Mouse (Mus musculus): ENCODE results near the gene Mycbpap. TPM values are rescaled to one million over a fixed set of nuclear protein-coding genes. Genes with fewer than 3 reads are reported as not detected.

The Mycbpap gene
- polyA plus RNA-seq, 1 experiment from 2014 or later: 1.4 TPM

- Histone ChIP-seq H3K4me1 (replicated peaks; ENCODE audit: control insufficient read depth, insufficient read depth) (0 out of 2 replicates have a peak, but pooled peaks cover 3% of the 10 kb centered on the region), H3K4me3 (ENCODE audit: low read depth, low read length) (peak within 1 kb of the TSS; percentile 23), H3K9ac (ENCODE audit: low read length) (peak within 1 kb of the TSS; percentile 43), H3K4me2 (replicated peaks; ENCODE audit: low read depth) (peak within 1 kb of the TSS; percentile 52), H3K27me3 (ENCODE audit: control insufficient read depth, insufficient read depth, low read length) (no peaks in the 10 kb centered on the region), H3K27ac (replicated peaks) (peak within 1 kb of the TSS; percentile 88), H3K36me3 (ENCODE audit: control insufficient read depth, insufficient read depth, low read length) (no peaks in the 10 kb centered on the region), H3K9me3 (ENCODE audit: control insufficient read depth, low read length) (no peaks in the 10 kb centered on the region)
- ATAC-seq (ENCODE audit: low FRiP score, low TSS enrichment) (peak; percentile 75), DNase-seq (ENCODE audit: low spot score) (peak; percentile 91)
- TF ChIP-seq CTCF (IDR thresholded peaks at IDR 0.05; ENCODE audit: low read depth) (peak; percentile 56), EP300 (optimal IDR thresholded peaks at IDR 0.05) (no peak)
- 12% methylated on average over 35 of the region's 35 CpGs for WGBS
Measured at GRCm38 (mm10) chr11:94564437-94565150, 43.1 kb upstream of the Mycbpap start, which contains the start of gene Chad. Gene Chad (plus strand): TSS chr11:94565047.

GRCm38 (mm10) chr11:94563821-94564220 is 42.3 kb upstream of the Mycbpap start:
- ATAC-seq (ENCODE audit: low FRiP score, low TSS enrichment) (peak; percentile 28), DNase-seq (ENCODE audit: low spot score) (peak; percentile 46)
- WGBS: 53% methylated on average over 5 of the region's 5 CpGs
- peak overlapping the region; percentile 84 for H3K27ac ChIP-seq (replicated peaks)
- H3K4me1 ChIP-seq (replicated peaks; ENCODE audit: control insufficient read depth, insufficient read depth): 0 out of 2 replicates have a peak, but pooled peaks cover 3% of the 10 kb centered on the region
- no peaks in the 10 kb centered on the region for H3K9me3 ChIP-seq (ENCODE audit: control insufficient read depth, low read length)
- H3K4me2 ChIP-seq (replicated peaks; ENCODE audit: low read depth): peak overlapping the region; percentile 52; the same call in 1 of the 2 replicates
- H3K36me3 ChIP-seq (ENCODE audit: control insufficient read depth, insufficient read depth, low read length): no peaks in the 10 kb centered on the region
- no peak for TF ChIP-seq CTCF (IDR thresholded peaks at IDR 0.05; ENCODE audit: low read depth)
- TF ChIP-seq EP300 (optimal IDR thresholded peaks at IDR 0.05): no peak
- H3K4me3 ChIP-seq (ENCODE audit: low read depth, low read length): no peak overlapping the region
- H3K27me3 ChIP-seq (ENCODE audit: control insufficient read depth, insufficient read depth, low read length): no peaks in the 10 kb centered on the region
- H3K9ac ChIP-seq (ENCODE audit: low read length): peak overlapping the region; percentile 38; the same call in 1 of the 2 replicates

GRCm38 (mm10) chr11:94563383-94563782 is 41.8 kb upstream of the Mycbpap start:
- no peak for ATAC-seq (ENCODE audit: low FRiP score, low TSS enrichment)
- WGBS: 93% methylated on average over 5 of the region's 5 CpGs
- H3K36me3 ChIP-seq (ENCODE audit: control insufficient read depth, insufficient read depth, low read length): no peaks in the 10 kb centered on the region
- no peak for DNase-seq (ENCODE audit: low spot score)
- H3K9me3 ChIP-seq (ENCODE audit: control insufficient read depth, low read length): no peaks in the 10 kb centered on the region
- H3K27me3 ChIP-seq (ENCODE audit: control insufficient read depth, insufficient read depth, low read length): no peaks in the 10 kb centered on the region
- no peak overlapping the region for H3K4me3 ChIP-seq (ENCODE audit: low read depth, low read length)
- H3K4me2 ChIP-seq (replicated peaks; ENCODE audit: low read depth): no peak overlapping the region
- H3K4me1 ChIP-seq (replicated peaks; ENCODE audit: control insufficient read depth, insufficient read depth): 0 out of 2 replicates have a peak, but pooled peaks cover 3% of the 10 kb centered on the region
- H3K9ac ChIP-seq (ENCODE audit: low read length): no peak overlapping the region
- TF ChIP-seq EP300 (optimal IDR thresholded peaks at IDR 0.05) (no peak), CTCF (IDR thresholded peaks at IDR 0.05; ENCODE audit: low read depth) (no peak)
- no peak overlapping the region for H3K27ac ChIP-seq (replicated peaks)

DNA sequence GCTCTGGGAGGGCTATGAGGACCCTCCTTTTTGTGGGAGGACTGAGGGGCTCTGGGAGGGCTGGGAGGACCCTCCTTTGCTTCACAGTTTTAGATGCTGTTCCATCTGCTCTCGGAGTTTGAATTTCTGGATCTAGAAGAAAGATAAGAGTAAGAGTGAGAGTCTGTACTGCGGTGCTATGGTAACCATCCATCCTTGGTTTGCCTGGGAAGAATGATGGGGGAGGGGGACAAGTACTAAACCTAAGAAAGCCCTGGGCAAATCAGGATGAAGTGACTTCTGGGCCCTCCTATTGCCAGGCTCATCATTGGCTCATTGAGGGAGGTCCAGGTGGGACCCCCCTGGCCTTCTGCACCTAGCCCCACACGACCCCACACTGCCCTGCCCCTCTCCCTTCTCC is 36.7 kb upstream of the Mycbpap start:
- no peak for ATAC-seq (ENCODE audit: low FRiP score, low TSS enrichment)
- 61% methylated on average over 3 of the region's 3 CpGs for WGBS
- no peak overlapping the region for H3K27ac ChIP-seq (replicated peaks)

DNA sequence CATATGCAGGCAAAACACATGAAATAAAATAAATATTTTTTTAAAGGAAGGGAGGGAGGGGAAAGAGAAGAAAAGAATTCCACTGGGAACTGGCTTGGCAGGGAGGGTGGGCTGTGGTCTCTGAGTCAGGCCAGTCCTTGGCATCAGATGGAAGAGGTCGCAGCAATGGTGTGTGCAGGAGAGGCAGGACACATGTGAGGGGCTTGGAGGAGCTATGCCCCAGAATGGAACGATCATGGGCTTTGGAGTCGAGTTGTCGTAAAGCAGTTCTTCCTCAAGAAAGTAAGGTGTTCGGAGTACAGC is 28.9 kb upstream of the Mycbpap start:
- WGBS: 74% methylated on average over 5 of the region's 5 CpGs
- no peak for ATAC-seq (ENCODE audit: low FRiP score, low TSS enrichment)

More for the DNA sequence above, 36.7 kb upstream of the Mycbpap start:
- Histone ChIP-seq H3K36me3 (ENCODE audit: control insufficient read depth, insufficient read depth, low read length) (no peaks in the 10 kb centered on the region), H3K9me3 (ENCODE audit: control insufficient read depth, low read length) (no peaks in the 10 kb centered on the region), H3K27me3 (ENCODE audit: control insufficient read depth, insufficient read depth, low read length) (no peaks in the 10 kb centered on the region), H3K4me3 (ENCODE audit: low read depth, low read length) (no peak overlapping the region), H3K4me1 (replicated peaks; ENCODE audit: control insufficient read depth, insufficient read depth) (no peaks in the 10 kb centered on the region), H3K9ac (ENCODE audit: low read length) (no peak overlapping the region), H3K4me2 (replicated peaks; ENCODE audit: low read depth) (no peak overlapping the region)
- no peak for DNase-seq (ENCODE audit: low spot score)
- TF ChIP-seq EP300 (optimal IDR thresholded peaks at IDR 0.05) (no peak), CTCF (IDR thresholded peaks at IDR 0.05; ENCODE audit: low read depth) (no peak)

More for the DNA sequence above, 28.9 kb upstream of the Mycbpap start:
- Histone ChIP-seq H3K36me3 (ENCODE audit: control insufficient read depth, insufficient read depth, low read length) (no peaks in the 10 kb centered on the region), H3K4me3 (ENCODE audit: low read depth, low read length) (no peak overlapping the region), H3K9ac (ENCODE audit: low read length) (no peak overlapping the region), H3K27me3 (ENCODE audit: control insufficient read depth, insufficient read depth, low read length) (no peaks in the 10 kb centered on the region), H3K27ac (replicated peaks) (no peak overlapping the region), H3K4me1 (replicated peaks; ENCODE audit: control insufficient read depth, insufficient read depth) (peaks cover 5% of the 10 kb centered on the region), H3K9me3 (ENCODE audit: control insufficient read depth, low read length) (no peaks in the 10 kb centered on the region), H3K4me2 (replicated peaks; ENCODE audit: low read depth) (no peak overlapping the region)
- no peak for TF ChIP-seq CTCF (IDR thresholded peaks at IDR 0.05; ENCODE audit: low read depth)
- TF ChIP-seq EP300 (optimal IDR thresholded peaks at IDR 0.05): no peak
- no peak for DNase-seq (ENCODE audit: low spot score)
